Mouse (Mus musculus) ES-E14 (cell line): ENCODE data around the gene Man2a1. TPM values are rescaled to one million over a fixed set of nuclear protein-coding genes. Genes with fewer than 3 reads are reported as not detected.

Experiments used
- DNase-seq: peaks from one replicate; pipeline ENCODE4 v3.0.0-alpha.2; 2013; ENCODE audit warnings: low read depth, low spot score
- H3K27ac ChIP-seq: 2 replicates; pipeline ENCODE4 v1.5.1; 2012; ENCODE audit warnings: low read depth, mild to moderate bottlenecking, low read length, moderate library complexity, mixed read lengths; ENCODE audit not compliant: poor library complexity, insufficient read depth, severe bottlenecking
- H3K36me3 ChIP-seq: 2 replicates; pipeline ENCODE4 v1.6.1; 2012; ENCODE audit warnings: mild to moderate bottlenecking, low read length, moderate library complexity, mixed read lengths; ENCODE audit not compliant: control insufficient read depth, poor library complexity, insufficient read depth, severe bottlenecking
- H3K4me1 ChIP-seq, 2 experiments: fragments of 150-350 bp in 1 of 2; sonication (generic) in 1 of 2; 2 replicates each; pipeline ENCODE4 v1.6.1; 2012; ENCODE audit warnings: low read length in 2 of 2, mild to moderate bottlenecking in 1 of 2, mixed read lengths in 1 of 2; ENCODE audit not compliant: control insufficient read depth in 2 of 2, insufficient read depth in 2 of 2, poor library complexity in 1 of 2
- H3K4me3 ChIP-seq, 2 experiments: fragments of 150-350 bp in 1 of 2; sonication (generic) in 1 of 2; 2 replicates each; pipeline ENCODE4 v1.5.1; 2012; ENCODE audit warnings: low read length in 2 of 2, low read depth in 1 of 2, mild to moderate bottlenecking in 1 of 2, mixed read lengths in 1 of 2; ENCODE audit not compliant: insufficient read depth in 1 of 2, poor library complexity in 1 of 2, severe bottlenecking in 1 of 2
- H3K9ac ChIP-seq: 2 replicates; pipeline ENCODE4 v1.6.1; 2012; ENCODE audit warnings: low read depth, mild to moderate bottlenecking, low read length, mixed read lengths; ENCODE audit not compliant: poor library complexity, insufficient read depth, severe bottlenecking
- H3K9me3 ChIP-seq: fragments of 150-350 bp; sonication (generic); 2 replicates; pipeline ENCODE4 v1.6.1; 2012; ENCODE audit warnings: low read depth, mild to moderate bottlenecking, low read length; ENCODE audit not compliant: control insufficient read depth, insufficient read depth
- CHD2 ChIP-seq: IDR thresholded peaks from 2 replicates; pipeline ENCODE4 v1.6.1; 2014; ENCODE audit warnings: mild to moderate bottlenecking, low read depth, low read length, inconsistent platforms
- HCFC1 ChIP-seq: IDR thresholded peaks from 2 replicates; pipeline ENCODE4 v1.6.1; 2012; ENCODE audit warnings: low read length, inconsistent platforms, borderline replicate concordance; ENCODE audit not compliant: insufficient read depth
- MAFK ChIP-seq: IDR thresholded peaks from 2 replicates; pipeline ENCODE4 v1.6.1; 2014; ENCODE audit warnings: mild to moderate bottlenecking, low read depth, low read length, inconsistent platforms; ENCODE audit not compliant: insufficient read depth
- ZC3H11A ChIP-seq: IDR thresholded peaks from 2 replicates; pipeline ENCODE4 v1.6.1; 2012; ENCODE audit warnings: low read depth, mild to moderate bottlenecking, inconsistent platforms, low read length, borderline replicate concordance
- ZNF384 ChIP-seq: IDR thresholded peaks from 2 replicates; pipeline ENCODE4 v1.6.1; 2012; ENCODE audit warnings: low read depth, low read length, inconsistent platforms
- in situ Hi-C, 2 experiments: fragments of 600-800 bp; cut with MboI; formaldehyde crosslinking; loops; one replicate each; pipeline ENCODE4 v1.15.1; 2025; ENCODE audit warnings: low sequenced_read_pairs in 2 of 2, inconsistent platforms in 1 of 2; ENCODE audit not compliant: unreplicated experiment in 2 of 2
- total RNA-seq: library from RNA; depleted of rRNA; stranded (reverse); fragments of 300-350 nt; gene quantifications from 2 replicates; pipeline ENCODE4 v1.2.3, GENCODE M21; 2012

Man2a1 gene
- total RNA-seq, 1 experiment, result 42.7 TPM

- Histone ChIP-seq H3K4me1 (peaks cover 2 to 7% of the 10 kb centered on the region in 2 experiments; a peak in 2 of 4 replicates), H3K36me3 (no peaks in the 10 kb centered on the region), H3K9me3 (no peaks in the 10 kb centered on the region), H3K27ac (0 out of 2 replicates have a peak overlapping the region, but pooled peaks have one; percentile 33), H3K9ac (no peak overlapping the region), H3K4me3 (no peak overlapping the region)
- DNase-seq, result no peak
- in situ Hi-C loops, result no loop called here
- TF ChIP-seq HCFC1 (no peak), MAFK (no peak), CHD2 (no peak), ZC3H11A (no peak), ZNF384 (no peak)
Measured at GRCm38 (mm10) chr17:64599916-64600315, 620 bp upstream of the Man2a1 start.

GRCm38 (mm10) chr17:64601091-64601750, 685 bp downstream of the Man2a1 start:
- no peak for TF ChIP-seq ZNF384
- TF ChIP-seq CHD2, result no peak
- no peak for TF ChIP-seq HCFC1
- no peak for TF ChIP-seq MAFK
- no peaks in the 10 kb centered on the region for H3K36me3 ChIP-seq
- peak overlapping the region; percentile 92 to 98 for H3K4me3 ChIP-seq
- in situ Hi-C loops, result no loop called here
- no peak for DNase-seq
- peak overlapping the region; percentile 85 for H3K9ac ChIP-seq
- H3K4me1 ChIP-seq, result peaks cover 2 to 9% of the 10 kb centered on the region in 2 experiments; a peak in 2 of 4 replicates
- no peaks in the 10 kb centered on the region for H3K9me3 ChIP-seq
- H3K27ac ChIP-seq, result no peak overlapping the region

DNA sequence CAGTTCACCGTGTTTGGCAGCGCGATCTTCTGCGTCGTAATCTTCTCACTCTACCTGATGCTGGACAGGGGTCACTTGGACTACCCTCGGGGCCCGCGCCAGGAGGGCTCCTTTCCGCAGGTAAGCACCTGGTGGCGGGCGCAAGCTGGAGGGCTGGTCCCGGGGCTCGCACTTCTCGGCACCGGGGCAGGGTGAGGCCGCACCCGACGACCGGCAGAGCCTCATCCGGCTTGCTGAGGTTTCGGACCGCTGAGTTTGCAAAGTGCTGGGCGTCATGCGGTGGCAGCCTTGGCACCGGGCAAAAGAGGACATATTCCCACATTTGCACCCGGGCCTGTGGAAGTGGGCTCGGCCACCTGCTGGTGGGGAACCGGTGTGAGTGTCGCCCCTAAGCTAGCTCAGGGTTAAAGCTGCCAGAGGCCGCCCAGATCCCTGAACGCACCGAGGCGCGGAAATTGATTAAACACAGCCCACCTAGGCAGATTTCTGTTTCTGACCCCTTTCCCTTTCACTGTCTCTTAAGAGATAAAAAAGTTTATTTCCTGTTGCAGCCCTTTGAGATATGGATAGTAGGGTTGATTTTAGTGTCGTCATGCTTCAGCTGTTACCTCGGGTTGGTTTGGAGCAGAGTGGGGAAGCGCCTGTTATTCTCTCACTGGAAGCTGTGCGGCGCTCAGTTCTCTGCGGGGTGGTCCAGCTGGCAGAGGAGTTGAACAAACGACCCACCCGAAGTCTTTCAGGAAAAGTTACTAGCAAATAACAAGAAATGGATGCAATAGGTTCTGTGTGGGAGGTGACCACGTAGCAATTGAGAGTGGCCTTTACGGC, 1.4 kb downstream of the Man2a1 start:
- Histone ChIP-seq H3K9ac (peak overlapping the region; percentile 85), H3K27ac (no peak overlapping the region), H3K4me1 (peaks cover 2 to 10% of the 10 kb centered on the region in 2 experiments; a peak in 2 of 4 replicates), H3K36me3 (no peaks in the 10 kb centered on the region), H3K9me3 (no peaks in the 10 kb centered on the region), H3K4me3 (peak overlapping the region; percentile 92 to 98)
- in situ Hi-C loops, result no loop called here
- DNase-seq, result no peak
- TF ChIP-seq ZC3H11A (no peak), MAFK (no peak), HCFC1 (no peak), CHD2 (no peak), ZNF384 (no peak)

DNA sequence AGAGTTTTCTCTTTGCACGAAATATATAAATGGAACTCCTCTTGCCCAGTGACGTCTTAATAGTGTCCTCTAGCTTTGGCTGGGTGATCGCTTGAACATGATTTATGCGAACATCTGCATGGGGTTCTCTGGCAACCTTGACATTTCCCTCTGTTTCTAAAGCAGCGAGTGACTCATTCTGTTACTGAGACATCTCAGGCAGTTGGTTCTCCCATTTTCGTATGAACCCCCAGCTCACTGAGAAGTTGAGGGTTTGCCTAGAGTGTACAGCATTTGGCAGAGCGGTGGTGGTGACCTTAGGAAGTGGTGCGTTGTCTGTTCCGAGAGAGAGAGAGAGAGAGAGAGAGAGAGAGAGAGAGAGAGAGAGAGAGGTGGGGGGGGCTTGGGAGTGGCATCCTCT, 2.6 kb downstream of the Man2a1 start:
- Histone ChIP-seq H3K9me3 (no peaks in the 10 kb centered on the region), H3K9ac (no peak overlapping the region), H3K27ac (no peak overlapping the region), H3K36me3 (no peaks in the 10 kb centered on the region; the same call in 1 of the 2 replicates), H3K4me3 (no peak overlapping the region), H3K4me1 (peaks cover 4 to 11% of the 10 kb centered on the region in 2 experiments; a peak in 2 of 4 replicates)
- in situ Hi-C loops, result no loop called here
- no peak for DNase-seq
- TF ChIP-seq HCFC1 (no peak), MAFK (no peak), ZNF384 (no peak), ZC3H11A (no peak), CHD2 (no peak)
